ENCODE assay signal across 26 mouse cellular contexts in the genomic region with DNA sequence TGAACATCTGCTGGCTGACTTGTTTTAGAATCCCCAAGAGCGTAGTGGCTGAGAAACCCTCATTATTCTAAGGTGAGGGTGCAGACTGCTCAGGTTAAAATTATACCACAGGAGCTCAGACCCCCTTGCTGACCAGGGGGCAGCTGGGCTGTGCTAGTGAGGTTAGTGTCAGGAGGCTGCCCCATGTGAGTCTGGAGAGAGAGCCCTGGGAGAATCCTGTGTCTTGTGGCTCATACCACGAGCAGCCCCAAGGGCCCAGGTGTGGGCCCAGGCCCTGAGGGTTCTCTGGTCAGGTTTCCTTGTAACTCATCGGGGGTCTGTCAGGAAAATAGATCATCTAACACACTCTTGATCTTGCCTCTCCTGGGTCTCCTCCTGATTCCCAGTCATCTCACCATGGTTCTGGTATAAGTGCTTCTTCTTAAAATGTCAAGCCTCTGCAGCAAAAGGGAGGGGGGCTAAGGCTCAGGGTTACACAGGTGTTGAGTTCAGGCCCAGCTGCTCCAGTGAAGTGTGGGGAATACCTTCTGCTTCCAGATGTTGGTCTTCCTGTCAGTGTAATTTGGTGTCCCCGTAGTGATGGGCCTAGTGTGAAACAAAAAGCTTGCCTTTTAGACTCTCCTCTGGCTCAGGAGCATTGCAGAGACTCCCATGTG. TPM values are rescaled to one million over a fixed set of nuclear protein-coding genes. Genes with fewer than 3 reads are reported as not detected.
DNase-seq lines count a peak whose midpoint lies in the region; ATAC-seq lines count a peak whose summit lies in the region.
"Had no signal": no experiment of that assay in that cellular context is flagged by ENCODE, and none has a peak within 500 bp of the region (broad histone marks: within the 10 kb centered on the region; RNA-seq: fewer than 3 reads in every experiment).

No protein-coding gene starts in this region.

- no peak overlapping the region for H3K9ac ChIP-seq in limb, embryonic 12.5 days (replicated peaks)
- no peak overlapping the region for H3K9ac ChIP-seq in embryonic facial prominence, embryonic 12.5 days
- H3K9ac ChIP-seq: heart, embryonic 12.5 days; heart, embryonic 15.5 days; hindbrain, embryonic 13.5 days had no signal

- ATAC-seq in limb, embryonic 12.5 days (ENCODE audit: insufficient number of reproducible peaks, insufficient read depth, low FRiP score, low TSS enrichment, low read depth) = peak; percentile 54
- 0 out of 2 replicates have a peak, but pooled peaks have one; percentile 55 for ATAC-seq in embryonic facial prominence, embryonic 12.5 days (ENCODE audit: insufficient number of reproducible peaks, insufficient read depth, low FRiP score, low TSS enrichment)
- ATAC-seq: forebrain, embryonic 14.5 days; hindbrain, embryonic 16.5 days; Patski had no signal

- no peaks in the 10 kb centered on the region for H3K9me3 ChIP-seq in limb, embryonic 12.5 days
- no peaks in the 10 kb centered on the region for H3K9me3 ChIP-seq in limb, embryonic 10.5 days (replicated peaks)
- H3K9me3 ChIP-seq in embryonic facial prominence, embryonic 12.5 days = no peaks in the 10 kb centered on the region
- H3K9me3 ChIP-seq: forebrain, embryonic 10.5 days; G1E; heart, embryonic 12.5 days; heart, embryonic 15.5 days; hindbrain, embryonic 10.5 days; hindbrain, embryonic 13.5 days had no signal

- H3K27me3 ChIP-seq in limb, embryonic 12.5 days = no peaks in the 10 kb centered on the region
- no peaks in the 10 kb centered on the region for H3K27me3 ChIP-seq in limb, embryonic 10.5 days (ENCODE audit: low read depth, poor library complexity, severe bottlenecking)
- no peaks in the 10 kb centered on the region for H3K27me3 ChIP-seq in embryonic facial prominence, embryonic 12.5 days
- H3K27me3 ChIP-seq: CH12.LX; heart, embryonic 12.5 days; heart, embryonic 15.5 days; hindbrain, embryonic 13.5 days; Patski had no signal

- peak; percentile 15 for DNase-seq in kidney, adult 11 months
- no peak for DNase-seq in kidney, postnatal 36 days
- no peak for DNase-seq in limb, embryonic 10.5 days (ENCODE audit: low spot score)
- DNase-seq in layer of hippocampus, postnatal 36 days = no peak
- DNase-seq in layer of hippocampus, adult 18-20 months (ENCODE audit: low spot score in 2 of 2) = no peak
- DNase-seq: adrenal gland, postnatal 10 days; cerebellum, adult 11 months; cerebellum, adult 2 months; cerebellum, adult 9-11 months; cerebellum, postnatal 25 days; gastrocnemius, postnatal 25 days; heart, adult 18-20 months; heart, postnatal 10 days; heart, postnatal 36 days had no signal

- no peaks in the 10 kb centered on the region for H3K36me3 ChIP-seq in limb, embryonic 12.5 days
- H3K36me3 ChIP-seq in limb, embryonic 10.5 days = no peaks in the 10 kb centered on the region
- H3K36me3 ChIP-seq in embryonic facial prominence, embryonic 12.5 days = no peaks in the 10 kb centered on the region
- H3K36me3 ChIP-seq: forebrain, embryonic 10.5 days; G1E; heart, embryonic 12.5 days; heart, embryonic 15.5 days; hindbrain, embryonic 10.5 days; hindbrain, embryonic 13.5 days had no signal

- H3K27ac ChIP-seq in limb, embryonic 12.5 days = no peak overlapping the region; the same call in 1 of the 2 replicates
- H3K27ac ChIP-seq in limb, embryonic 10.5 days = no peak overlapping the region
- no peak overlapping the region for H3K27ac ChIP-seq in embryonic facial prominence, embryonic 12.5 days
- H3K27ac ChIP-seq: forebrain, embryonic 10.5 days; heart, embryonic 15.5 days; hindbrain, embryonic 13.5 days had no signal

- H3K4me2 ChIP-seq in limb, embryonic 12.5 days = no peak overlapping the region
- H3K4me2 ChIP-seq in embryonic facial prominence, embryonic 12.5 days (replicated peaks) = no peak overlapping the region
- H3K4me2 ChIP-seq: heart, embryonic 12.5 days; heart, embryonic 15.5 days; hindbrain, embryonic 13.5 days had no signal

- no peak overlapping the region for H3K4me3 ChIP-seq in limb, embryonic 12.5 days (replicated peaks)
- no peak overlapping the region for H3K4me3 ChIP-seq in limb, embryonic 10.5 days
- H3K4me3 ChIP-seq in embryonic facial prominence, embryonic 12.5 days = no peak overlapping the region
- H3K4me3 ChIP-seq: forebrain, embryonic 10.5 days; heart, embryonic 12.5 days; heart, embryonic 15.5 days; hindbrain, embryonic 10.5 days; hindbrain, embryonic 13.5 days had no signal

- peaks cover 30% of the 10 kb centered on the region for H3K4me1 ChIP-seq in limb, embryonic 12.5 days (replicated peaks)
- H3K4me1 ChIP-seq in limb, embryonic 10.5 days = peaks cover 7% of the 10 kb centered on the region; the same call in 1 of the 2 replicates
- H3K4me1 ChIP-seq in embryonic facial prominence, embryonic 12.5 days = no peaks in the 10 kb centered on the region
- H3K4me1 ChIP-seq: heart, embryonic 12.5 days; heart, embryonic 15.5 days; hindbrain, embryonic 13.5 days had no signal

- 50% methylated on average over 4 of the region's 4 CpGs for WGBS in limb, embryonic 12.5 days
- 78% methylated on average over 4 of the region's 4 CpGs for WGBS in limb, embryonic 10.5 days
- 63% methylated on average over 4 of the region's 4 CpGs for WGBS in embryonic facial prominence, embryonic 12.5 days

RNA-seq across cellular contexts. Expression of a gene that starts 26.9 kb away (rescaled TPM):
- 9.3 and 11.0 TPM in 2 replicates for polyA plus RNA-seq in limb, embryonic 12.5 days (2016; fragmentation: Nextera tagmentation; extraction: Ambion mirVana)
- polyA plus RNA-seq in limb, embryonic 10.5 days (2016; fragmentation: Nextera tagmentation; extraction: Ambion mirVana) = 8.1 and 8.5 TPM in 2 replicates
- polyA plus RNA-seq in embryonic facial prominence, embryonic 12.5 days (2016; fragmentation: Nextera tagmentation; extraction: Ambion mirVana) = 9.1 and 9.4 TPM in 2 replicates
- total RNA-seq in layer of hippocampus, postnatal 36 days (2021) = 10 to 100 TPM; 12.0 to 14.3 TPM
- 10 to 100 TPM; 14.9 to 15.5 TPM for total RNA-seq in layer of hippocampus, adult 18-20 months (2021)
- total RNA-seq: G1E had no signal
- polyA plus RNA-seq: G1E had no signal
